Mouse (Mus musculus) embryonic fibroblast, embryonic 13.5 days (primary cell): ENCODE results near the gene Luc7l.

Source experiments
- CTCF ChIP-seq: IDR thresholded peaks from 2 replicates; pipeline ENCODE4 v1.5.1; 2011; ENCODE audit warnings: mild to moderate bottlenecking, control low read depth, low read length, moderate library complexity, borderline replicate concordance; ENCODE audit not compliant: insufficient read depth
- POLR2A ChIP-seq: IDR thresholded peaks from 2 replicates; pipeline ENCODE4 v1.6.1; 2011; ENCODE audit warnings: low read depth, mild to moderate bottlenecking, control low read depth, low read length, moderate library complexity

GRCm38 (mm10) chr17:26276711-26277110, 24.0 kb downstream of the Luc7l start:
- TF ChIP-seq POLR2A (no peak), CTCF (no peak)
